Mouse (Mus musculus) ES-Bruce4 (cell line): ENCODE measurements at regions not wholly inside any gene's neighbourhood (a gene's known extent, or its start where the extent isn't known, plus 50 kb on each side); places are given as distances from the start of the nearest gene placed in this dataset.

ENCODE experiments used
- CTCF ChIP-seq: IDR thresholded peaks from one replicate; pipeline ENCODE4 v1.8.1; 2011; ENCODE audit warnings: low read depth, low read length
- EP300 ChIP-seq: IDR thresholded peaks from 2 replicates; pipeline ENCODE4 v1.6.1; 2011; ENCODE audit warnings: low read depth, low read length; ENCODE audit not compliant: insufficient read depth
- POLR2A ChIP-seq: IDR thresholded peaks from one replicate; pipeline ENCODE4 v1.8.1; 2011; ENCODE audit warnings: low read length; ENCODE audit not compliant: insufficient read depth

GRCm38 (mm10) chr1:102235473-102235872, 2462.9 kb downstream of the Cntnap5b start:
- TF ChIP-seq EP300 (no peak), POLR2A (no peak), CTCF (no peak)
